Mouse (Mus musculus) left cerebral cortex, postnatal 14 days (tissue): ENCODE results near the gene Wnt5a. TPM values are rescaled to one million over a fixed set of nuclear protein-coding genes. Genes with fewer than 3 reads are reported as not detected.
A peak's percentile ranks its signal among the peaks of the same experiment; 100 is the strongest.

Source experiments
- DNase-seq, 2 experiments: peaks; one replicate each; pipeline ENCODE4 v3.0.0; 2021 to 2022; ENCODE audit warnings: low spot score in 2 of 2, mixed read lengths in 1 of 2
- intact Hi-C: fragments of 180-260 bp; cut with DNase I; formaldehyde crosslinking; loops from one replicate; pipeline ENCODE4 v1.15.1; 2025
- total RNA-seq, 2 experiments: library from RNA; stranded (reverse); gene quantifications; 2 replicates each; pipeline ENCODE4 v1.2.3; 2021

Gene Wnt5a
- total RNA-seq, 2 experiments from 2014 or later = 10.1 to 10.6 TPM

DNA sequence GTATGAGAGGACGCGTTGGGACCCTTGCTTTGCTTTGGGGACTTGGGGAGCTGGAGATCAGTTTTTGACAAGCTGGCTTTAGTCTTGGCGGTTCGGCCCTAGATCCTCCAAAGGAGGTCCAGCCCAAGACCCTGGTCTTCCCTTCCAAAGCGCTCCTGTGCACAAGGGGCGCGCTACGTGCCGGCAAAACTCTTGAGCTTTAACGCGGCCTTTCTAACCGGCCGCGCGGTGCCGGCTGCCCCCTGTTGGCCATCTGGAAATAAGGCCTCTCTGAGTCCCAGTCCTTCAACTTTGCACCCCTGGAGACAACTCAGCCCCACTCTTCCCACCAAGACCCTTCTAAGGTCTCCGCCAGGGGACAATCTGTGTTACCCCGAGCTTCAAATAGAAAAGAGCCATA lies 2.9 kb downstream of the Wnt5a start:
- peak; percentile 28 to 71 for DNase-seq
- intact Hi-C loops = loop anchor here (2.0 to 10.0 kb wide), 4 partner anchors 423 to 699 kb away; no protein-coding TSS in a partner anchor

DNA sequence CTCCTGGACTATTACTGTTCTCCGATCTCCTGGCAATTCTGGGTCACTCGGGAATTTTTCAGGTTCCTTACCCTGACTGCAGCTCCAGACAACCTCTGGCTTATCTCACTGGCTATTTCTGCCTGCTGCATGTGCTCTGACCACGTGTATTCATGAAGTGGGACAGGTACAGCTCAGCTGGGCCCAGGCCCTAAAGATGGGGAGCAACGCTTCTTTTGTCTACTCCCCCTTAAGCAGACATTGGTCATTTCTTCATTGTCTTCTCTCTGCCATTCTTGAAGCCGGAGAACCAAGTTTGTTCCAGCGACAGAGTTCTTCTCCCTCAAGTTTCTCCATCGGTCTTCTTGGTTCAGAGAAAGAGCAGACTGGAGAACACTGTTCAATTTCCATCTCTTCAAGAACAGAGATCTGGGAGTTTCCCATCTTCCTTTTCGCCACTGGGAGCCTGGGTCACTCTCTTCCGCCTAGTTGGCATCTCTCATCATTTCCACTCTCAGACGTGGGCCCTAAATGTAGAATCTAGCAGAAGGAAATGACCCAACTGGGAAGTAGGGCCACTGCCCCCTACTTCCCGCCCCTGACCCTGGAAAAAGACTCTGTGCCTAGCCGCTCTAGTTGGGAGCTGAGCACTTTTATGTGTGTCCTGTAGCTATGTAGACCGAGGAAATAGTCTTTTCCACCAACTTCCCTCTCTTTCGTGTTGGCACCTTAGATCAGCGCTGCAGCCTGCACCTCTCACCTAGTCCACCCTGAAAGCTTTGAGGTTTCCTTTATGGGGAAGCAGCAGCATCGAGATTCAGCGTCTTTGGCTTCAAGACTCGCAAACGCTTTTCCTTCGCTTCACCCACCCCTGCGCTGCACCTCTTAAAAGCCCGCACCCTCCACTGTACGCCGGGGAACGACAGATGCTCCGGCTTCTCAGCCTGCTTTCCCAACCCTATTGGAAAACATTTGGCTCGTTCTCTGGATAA lies 4.0 kb downstream of the Wnt5a start:
- DNase-seq = no peak
- intact Hi-C loops = loop anchor here (5.0 to 10.0 kb wide), 3 partner anchors 424 to 586 kb away; no protein-coding TSS in a partner anchor

- no peak for DNase-seq
- intact Hi-C loops = loop anchor here (5.0 to 10.0 kb wide), 3 partner anchors 425 to 585 kb away; no protein-coding TSS in a partner anchor
These were observed 5.1 kb downstream of the Wnt5a start for GRCm38 (mm10) chr14:28509441-28510340.

GRCm38 (mm10) chr14:28510341-28511028 lies 5.9 kb downstream of the Wnt5a start:
- intact Hi-C loops = no loop called here
- peak in 1 of 2 experiments; percentile 37 for DNase-seq

DNA sequence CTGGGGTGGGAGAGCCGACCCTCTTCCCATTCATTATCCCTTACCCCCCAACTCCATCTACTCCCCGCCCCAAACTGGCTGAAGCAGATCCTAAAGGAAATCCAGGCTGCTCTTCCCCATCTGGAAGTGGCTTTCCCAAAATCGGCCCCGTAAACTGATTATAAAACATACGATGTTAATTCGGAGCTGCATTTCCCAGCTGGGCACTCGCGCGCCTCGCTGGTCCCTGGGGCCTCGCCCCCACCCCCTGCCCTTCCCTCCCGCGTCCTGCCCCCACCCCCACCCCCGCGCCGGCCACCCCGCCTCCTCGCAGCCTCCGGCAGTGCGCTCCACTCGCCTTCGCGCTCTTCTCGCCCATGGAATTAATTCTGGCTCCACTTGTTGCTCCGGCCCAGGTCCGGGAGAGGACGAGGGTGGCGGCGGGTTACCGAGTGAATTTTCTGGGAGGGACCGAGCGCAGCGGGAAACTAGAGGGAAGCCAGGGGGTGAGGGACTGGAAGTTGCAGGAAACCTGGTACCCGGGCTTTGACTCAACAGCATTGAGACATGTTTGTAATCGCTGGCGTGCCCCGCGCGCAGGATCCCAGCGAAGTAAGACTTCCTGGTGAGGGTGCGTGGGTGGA lies 6.6 kb downstream of the Wnt5a start:
- no peak for DNase-seq
- intact Hi-C loops = no loop called here

DNA sequence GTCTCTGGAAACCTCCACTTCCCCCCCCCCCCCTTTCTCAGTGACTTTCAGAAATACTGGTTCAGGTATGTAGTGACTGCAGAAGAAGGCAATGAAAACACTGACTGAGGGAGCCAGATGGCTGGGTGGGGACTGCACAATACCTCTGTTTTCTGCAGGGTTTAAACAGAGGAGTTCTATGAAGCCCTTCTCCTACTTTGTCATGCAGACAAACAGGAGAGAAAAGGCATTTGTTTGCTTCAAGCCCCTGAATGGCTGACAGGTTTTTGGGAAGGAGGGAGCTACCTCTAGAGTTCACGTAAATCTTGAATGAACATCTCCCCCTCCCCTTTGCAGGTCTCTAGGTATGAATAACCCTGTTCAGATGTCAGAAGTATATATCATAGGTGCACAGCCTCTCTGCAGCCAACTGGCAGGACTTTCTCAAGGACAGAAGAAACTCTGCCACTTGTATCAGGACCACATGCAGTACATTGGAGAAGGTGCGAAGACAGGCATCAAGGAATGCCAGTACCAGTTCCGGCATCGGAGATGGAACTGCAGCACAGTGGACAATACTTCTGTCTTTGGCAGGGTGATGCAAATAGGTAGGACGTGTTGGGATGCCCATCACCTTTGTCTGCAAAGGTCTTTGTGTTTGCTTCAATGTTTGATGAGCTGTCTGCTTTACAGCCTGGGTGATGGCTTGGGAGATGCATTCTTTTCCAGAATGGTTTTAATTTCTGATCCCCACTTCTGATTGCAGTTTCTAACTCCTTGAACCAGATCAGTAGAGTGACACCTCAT lies 8.4 kb downstream of the Wnt5a start:
- intact Hi-C loops = no loop called here

GRCm38 (mm10) chr14:28514171-28514570 lies 9.6 kb downstream of the Wnt5a start:
- no peak for DNase-seq
- intact Hi-C loops = no loop called here

More for the DNA sequence above, 8.4 kb downstream of the Wnt5a start:
- DNase-seq = no peak

- intact Hi-C loops = no loop called here
- no peak for DNase-seq
These were observed 10.8 kb downstream of the Wnt5a start for GRCm38 (mm10) chr14:28515331-28515730.

DNA sequence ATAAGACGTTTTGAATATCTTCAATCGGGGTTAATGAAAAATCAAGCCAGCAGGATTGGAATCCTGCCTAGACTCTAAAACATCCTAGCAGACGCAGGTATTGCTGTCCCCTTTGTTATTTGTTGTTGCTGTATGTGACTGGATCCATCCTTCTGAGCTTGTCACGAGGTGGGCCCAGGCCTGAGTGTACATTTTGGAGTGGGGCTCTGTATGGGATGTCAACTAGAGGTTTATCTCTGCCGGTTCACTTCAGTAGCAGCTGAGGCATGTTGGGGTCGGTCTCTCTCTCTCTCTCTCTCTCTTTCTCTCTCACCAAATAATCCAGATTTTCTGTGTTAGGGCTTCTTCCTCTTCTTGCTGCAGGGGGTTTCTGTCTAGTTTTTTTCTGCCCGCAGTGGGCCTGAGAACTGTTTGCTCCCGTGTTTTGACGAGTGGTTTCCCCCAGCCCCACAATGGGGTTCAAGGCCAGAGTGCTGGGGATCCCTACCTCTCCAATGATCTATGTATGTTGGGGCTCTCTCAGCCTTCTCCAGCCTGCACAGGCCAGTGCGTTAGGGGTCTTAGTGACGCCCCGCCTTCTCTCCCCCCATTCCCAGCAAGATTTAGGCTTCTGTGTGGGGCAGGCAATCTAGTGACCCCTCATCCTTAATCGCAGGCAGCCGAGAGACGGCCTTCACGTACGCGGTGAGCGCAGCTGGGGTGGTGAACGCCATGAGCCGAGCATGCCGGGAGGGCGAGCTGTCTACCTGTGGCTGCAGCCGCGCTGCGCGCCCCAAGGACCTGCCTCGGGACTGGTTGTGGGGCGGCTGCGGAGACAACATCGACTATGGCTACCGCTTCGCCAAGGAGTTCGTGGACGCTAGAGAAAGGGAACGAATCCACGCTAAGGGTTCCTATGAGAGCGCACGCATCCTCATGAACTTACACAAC lies 13.3 kb downstream of the Wnt5a start:
- intact Hi-C loops = no loop called here

GRCm38 (mm10) chr14:28521106-28521505 lies 16.6 kb downstream of the Wnt5a start:
- intact Hi-C loops = loop anchor here (10.0 kb wide), 1 partner anchor 554 kb away; no protein-coding TSS in a partner anchor

More for the DNA sequence above, 13.3 kb downstream of the Wnt5a start:
- DNase-seq = no peak

GRCm38 (mm10) chr14:28522611-28523010 lies 18.1 kb downstream of the Wnt5a start:
- no peak for DNase-seq
- intact Hi-C loops = loop anchor here (10.0 kb wide), 1 partner anchor 552 kb away; no protein-coding TSS in a partner anchor

More at GRCm38 (mm10) chr14:28521106-28521505, 16.6 kb downstream of the Wnt5a start:
- DNase-seq = no peak

DNA sequence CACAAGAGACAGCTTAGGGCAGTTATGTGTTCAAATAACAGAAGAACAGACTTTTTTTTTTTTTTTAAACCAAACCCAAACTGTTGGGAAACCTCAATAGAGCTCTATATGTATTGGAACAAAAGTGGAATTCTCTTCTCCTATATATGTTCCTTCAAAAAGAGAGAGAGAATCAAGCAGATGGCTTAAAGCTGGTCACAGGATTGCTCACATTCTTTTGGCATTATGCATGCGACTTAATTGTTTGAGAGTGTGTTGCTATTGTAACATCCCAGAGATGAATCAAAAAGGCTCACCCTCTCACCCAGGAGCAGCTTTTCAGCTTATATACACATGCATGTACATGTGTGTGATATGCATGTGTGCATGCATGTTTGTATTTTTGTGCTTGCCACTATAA lies 21.0 kb downstream of the Wnt5a start:
- intact Hi-C loops = loop anchor here (10.0 kb wide), 1 partner anchor 549 kb away; no protein-coding TSS in a partner anchor
- no peak for DNase-seq

DNA sequence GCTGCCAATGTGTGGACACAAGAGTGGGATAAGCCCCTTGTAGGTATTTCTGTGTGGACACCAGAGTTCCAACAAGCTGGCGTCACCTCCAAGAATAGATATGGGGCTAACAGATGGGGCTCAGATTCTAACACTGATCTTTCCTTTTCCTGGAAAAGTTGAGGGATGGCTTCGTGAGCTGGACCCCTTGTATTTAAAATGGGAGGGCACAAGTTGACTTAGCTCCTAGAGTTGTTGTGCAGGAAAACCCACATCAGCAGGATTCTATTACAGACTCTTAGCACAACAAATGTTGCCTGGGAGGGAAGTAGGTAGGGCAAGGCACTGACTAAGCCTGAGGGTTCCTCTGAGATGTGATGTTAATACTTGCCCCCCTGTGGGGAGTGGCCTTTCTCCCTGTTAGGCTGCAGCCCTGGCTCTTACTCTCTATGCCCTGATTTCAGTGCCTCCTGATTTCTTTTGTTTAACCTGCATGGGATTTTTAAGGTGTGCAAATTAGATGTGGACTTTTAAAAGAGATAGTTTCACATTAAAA lies 23.7 kb downstream of the Wnt5a start:
- DNase-seq = no peak
- intact Hi-C loops = loop anchor here (10.0 kb wide), 1 partner anchor 547 kb away; no protein-coding TSS in a partner anchor

GRCm38 (mm10) chr14:28531531-28531930 lies 27.0 kb downstream of the Wnt5a start:
- intact Hi-C loops = no loop called here
- DNase-seq = no peak

DNA sequence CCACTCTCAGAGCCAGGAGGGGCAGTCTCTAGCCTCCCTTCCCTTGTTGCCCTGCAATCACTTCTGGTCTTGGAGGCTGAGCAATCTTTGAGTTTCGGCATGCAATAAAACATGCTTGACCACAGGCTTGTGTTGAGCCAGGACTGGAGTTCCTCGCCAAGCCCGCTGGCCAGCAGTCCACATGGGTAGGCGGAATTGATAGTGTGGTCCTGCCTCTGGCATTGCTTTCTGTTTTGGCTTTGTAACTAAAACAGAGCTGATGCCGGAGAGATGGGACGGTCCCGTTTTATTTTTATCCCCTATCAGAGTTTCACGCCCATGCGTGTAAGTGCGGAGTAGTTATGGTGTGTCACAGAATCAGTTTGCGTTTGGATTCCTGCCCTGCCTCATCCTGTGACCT lies 28.4 kb downstream of the Wnt5a start:
- intact Hi-C loops = no loop called here
- no peak for DNase-seq

DNA sequence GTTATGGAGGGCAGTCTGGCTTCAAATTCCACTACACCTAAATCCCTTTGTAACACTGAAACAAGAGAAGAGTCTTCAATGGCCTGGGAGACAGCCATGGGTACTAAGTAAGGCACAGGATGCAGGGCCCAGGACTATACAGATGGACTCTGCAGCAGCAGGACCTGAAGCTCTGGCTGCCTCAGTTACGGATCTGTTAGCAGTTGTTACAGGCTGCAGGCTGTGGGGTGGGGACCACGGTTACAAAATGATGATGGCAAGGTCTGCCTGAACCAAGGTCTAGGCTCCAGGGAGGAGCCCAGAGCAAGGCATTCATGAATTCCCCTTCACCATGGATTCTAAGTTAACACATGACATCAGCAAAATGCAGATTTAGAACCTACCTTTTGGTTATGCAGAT lies 29.3 kb downstream of the Wnt5a start:
- DNase-seq = no peak
- intact Hi-C loops = no loop called here
